Mouse (Mus musculus): ENCODE measurements at regions not wholly inside any gene's neighbourhood (a gene's known extent, or its start where the extent isn't known, plus 50 kb on each side); places are given as distances from the start of the nearest gene placed in this dataset.

DNA sequence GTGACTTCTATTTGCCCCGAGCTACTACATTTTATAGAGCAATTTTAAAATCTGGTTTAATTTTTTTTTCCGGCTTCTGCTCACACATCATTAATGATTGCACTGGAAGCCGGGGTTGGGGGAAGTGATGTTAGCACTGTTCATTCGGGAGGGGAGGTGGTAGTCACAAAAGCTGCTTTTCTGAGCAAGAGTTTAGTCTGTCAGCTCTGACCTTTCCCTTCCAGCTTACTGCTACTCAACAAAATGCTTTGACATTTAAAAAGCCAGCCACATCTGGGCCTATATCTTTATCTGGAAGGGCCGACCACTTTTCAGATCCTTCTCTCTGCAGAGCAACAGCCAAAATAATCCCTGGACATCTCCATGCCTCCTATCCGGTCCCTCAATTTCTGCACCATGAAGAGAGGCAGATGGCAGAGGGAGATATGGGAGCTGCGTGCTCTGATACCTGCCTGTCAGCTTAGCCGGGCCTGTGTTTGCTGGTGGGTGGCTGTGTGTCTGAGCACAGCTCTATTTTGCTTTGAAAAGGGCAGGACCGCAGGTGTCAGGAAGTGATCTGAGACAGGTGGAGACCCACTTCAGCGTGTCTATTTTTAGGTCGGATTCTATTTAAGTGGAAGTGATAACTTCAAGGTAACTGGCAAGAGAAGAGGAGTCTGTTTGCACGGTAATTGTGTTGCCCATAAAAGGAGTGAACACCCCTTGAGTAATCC lies 63.1 kb downstream of the Kcnf1 start:
- no peak for DNase-seq (ENCODE audit: extremely low read depth, low read depth, low spot score)

DNA sequence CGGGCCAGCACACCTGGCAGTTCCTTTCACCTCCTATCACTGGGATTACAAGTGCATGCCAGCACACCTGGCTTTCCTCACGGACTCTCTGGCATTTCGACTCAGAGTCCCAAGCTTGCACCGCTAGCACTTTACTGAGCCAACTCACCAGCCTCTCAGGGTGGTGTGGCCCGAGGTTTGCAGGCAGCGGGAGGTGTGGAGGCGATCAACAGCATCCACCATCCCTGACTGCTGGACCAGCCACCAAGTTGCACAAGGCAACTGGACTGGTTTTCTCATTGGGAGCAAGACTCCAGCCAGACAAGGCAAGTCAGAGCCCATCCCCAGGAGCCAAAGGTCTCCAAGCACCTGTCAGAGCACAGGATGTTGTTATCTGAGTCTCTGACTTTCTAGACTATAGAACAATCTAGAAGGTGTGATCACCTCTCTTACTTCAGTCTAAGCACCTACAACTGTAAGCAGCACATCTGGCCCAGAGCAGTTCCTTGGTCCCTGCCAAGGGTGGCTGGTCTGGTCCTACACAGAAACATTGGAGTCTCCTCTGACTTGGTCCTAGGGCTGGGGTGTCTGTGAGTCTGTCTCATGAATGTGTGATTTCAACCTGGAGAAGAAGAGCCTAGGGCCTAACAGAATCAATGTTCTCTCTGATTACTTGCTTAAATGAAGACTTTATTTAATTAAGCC lies 63.8 kb downstream of the Kcnf1 start:
- peak; percentile 49 for DNase-seq (ENCODE audit: extremely low read depth, low read depth, low spot score)

DNA sequence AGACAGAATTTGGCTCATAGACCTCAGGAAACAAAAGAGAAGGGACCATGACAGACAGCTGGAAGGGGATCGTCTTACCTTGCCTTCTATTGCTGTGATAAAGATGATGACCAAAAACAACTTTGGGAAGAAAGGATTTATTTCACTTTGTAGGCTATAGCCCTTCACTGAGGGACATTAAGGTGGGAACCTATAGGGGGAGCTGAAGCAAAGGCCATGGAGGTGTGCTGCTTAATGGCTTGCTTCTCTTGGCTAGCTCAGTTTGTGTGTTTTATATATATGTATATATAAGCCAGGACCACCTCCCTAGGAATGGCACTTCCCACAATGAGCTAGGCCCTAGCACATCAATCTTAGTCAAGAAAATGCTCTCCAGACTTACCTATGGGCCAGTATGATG lies 70.5 kb downstream of the Kcnf1 start:
- no peak for DNase-seq (ENCODE audit: extremely low read depth, low read depth, low spot score)

DNA sequence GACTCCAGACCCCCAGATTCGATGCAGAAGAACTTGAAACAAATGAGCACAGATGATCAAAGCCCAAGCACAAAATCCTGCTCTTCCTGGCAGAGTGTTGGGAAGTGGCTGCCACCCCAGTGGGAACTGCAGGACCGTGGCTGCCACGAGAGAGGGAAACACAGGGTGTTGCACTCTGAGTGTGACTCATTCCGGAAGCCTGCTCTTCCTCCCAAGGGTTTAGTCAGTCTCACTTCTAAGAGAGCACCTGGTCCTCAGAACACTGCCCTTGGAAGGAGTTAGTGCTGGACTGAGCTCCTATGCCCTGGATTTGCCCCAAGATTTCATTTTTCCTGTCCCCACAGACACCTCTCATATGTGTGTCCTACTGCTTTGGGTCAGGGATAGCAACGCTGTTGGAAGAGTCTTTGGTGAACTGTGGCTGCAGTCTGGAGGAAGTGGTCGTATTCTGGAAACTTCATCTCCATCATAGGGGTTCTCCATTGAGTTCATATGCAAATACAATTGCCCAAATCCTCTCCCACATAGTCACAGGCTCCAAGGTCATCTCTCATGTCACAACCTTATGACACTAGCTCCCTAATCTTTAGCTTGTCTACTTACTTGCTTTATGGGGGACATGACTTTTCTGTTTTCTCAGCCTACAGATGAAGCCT lies 71.5 kb downstream of the Kcnf1 start:
- no peak for DNase-seq (ENCODE audit: extremely low read depth, low read depth, low spot score)

DNA sequence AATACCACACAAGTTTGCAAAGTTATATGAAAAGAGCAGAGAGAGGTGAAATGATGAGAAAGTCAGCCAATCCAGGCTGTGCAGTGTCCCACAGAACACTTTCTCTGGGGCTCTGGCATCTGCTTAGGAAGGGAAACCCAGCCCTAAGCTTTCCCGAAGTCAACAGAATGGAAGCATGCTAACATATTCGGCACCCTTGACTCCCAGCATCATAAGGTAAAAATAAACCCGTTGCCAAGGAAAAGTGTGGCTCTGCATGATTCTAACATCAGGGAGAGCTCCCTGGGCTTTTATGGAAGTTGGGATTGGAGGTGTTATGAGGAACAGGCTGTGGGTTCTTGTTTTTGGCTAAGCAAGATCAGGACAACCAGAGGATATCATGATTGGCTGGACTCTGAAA lies 74.8 kb downstream of the Kcnf1 start:
- no peak for DNase-seq (ENCODE audit: extremely low read depth, low read depth, low spot score)

DNA sequence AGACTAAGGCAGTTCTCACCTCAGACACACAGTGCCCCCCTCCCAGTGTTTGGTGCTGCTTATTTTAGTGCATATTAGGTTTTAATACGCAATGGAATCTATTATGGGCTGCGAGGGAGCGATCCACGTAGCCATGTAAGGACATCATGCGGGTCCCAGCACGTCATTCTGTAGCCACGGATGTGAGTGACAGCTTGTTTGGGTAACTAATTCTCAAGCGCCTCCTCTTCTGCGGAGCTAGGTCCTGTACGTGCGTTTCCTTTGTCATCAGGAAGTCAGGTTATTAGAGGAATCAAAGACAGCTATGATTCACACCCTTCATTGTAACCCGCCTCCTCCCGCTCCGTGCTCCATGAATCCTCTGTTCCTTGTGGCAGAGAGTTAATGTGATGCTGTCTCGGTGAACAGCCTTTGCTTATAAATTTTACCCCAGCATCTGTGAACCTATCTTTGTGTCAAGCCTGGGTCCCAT lies 78.9 kb downstream of the Kcnf1 start:
- DNase-seq (ENCODE audit: extremely low read depth, low read depth, low spot score) = no peak

GRCm38 (mm10) chr12:17094758-17095157 lies 81.9 kb downstream of the Kcnf1 start:
- no peak for DNase-seq (ENCODE audit: extremely low read depth, low read depth, low spot score)

DNA sequence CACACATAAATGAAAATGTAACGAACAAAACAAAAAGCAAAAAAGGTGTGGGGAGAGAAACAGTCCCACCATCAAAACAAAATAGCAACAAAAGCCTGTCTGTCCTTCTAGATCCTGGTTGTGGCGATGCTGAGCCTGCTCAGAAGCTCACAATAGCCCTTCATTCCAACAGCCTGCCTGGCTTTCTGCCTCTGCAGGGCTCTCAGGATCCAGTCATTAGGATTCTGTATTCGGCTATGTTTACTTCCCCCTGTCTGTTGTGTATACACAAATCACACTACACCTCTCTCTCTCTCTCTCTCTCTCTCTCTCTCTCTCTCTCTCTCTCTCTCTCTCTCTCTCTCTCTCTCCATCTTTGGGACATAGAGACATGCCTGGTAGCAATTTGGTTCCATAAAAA lies 82.2 kb upstream of the 2410004P03Rik start:
- no peak for DNase-seq (ENCODE audit: extremely low read depth, low read depth, low spot score)

- DNase-seq (ENCODE audit: extremely low read depth, low read depth, low spot score) = no peak
Observed at GRCm38 (mm10) chr12:17091058-17091457, 79.5 kb upstream of the 2410004P03Rik start.

DNA sequence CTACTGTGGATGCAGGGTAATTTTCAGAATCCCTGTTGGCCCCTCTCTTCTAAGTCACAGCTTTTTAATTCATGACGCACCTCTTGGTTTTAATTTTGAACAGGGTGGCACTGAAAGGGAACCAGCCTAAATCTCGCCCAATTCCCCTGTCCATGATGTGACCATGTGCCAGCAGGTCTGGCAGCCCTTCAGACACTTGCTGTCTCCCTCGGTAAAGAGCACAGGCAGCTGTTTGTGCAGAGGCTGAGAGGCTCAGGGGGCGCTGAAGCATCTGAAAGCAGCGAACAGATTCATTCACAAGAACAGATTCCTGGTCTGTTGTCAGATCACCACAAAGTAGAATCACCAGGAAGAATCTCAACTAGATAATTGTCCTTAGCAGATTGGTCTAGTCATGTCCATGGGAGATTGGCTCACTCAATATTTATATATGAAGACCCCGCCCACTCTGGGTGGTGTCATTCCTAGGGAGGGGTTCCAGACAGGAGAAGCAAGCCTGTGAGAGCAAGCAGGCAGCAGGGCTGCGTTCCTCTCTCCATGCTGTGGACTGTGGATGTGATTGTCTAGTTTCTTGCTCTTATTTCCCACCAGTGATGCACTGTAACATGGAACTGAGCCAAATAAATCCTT lies 78.3 kb upstream of the 2410004P03Rik start:
- DNase-seq (ENCODE audit: extremely low read depth, low read depth, low spot score) = no peak

- DNase-seq (ENCODE audit: extremely low read depth, low read depth, low spot score) = no peak
Observed at GRCm38 (mm10) chr12:17087388-17087787, 75.9 kb upstream of the 2410004P03Rik start.

DNA sequence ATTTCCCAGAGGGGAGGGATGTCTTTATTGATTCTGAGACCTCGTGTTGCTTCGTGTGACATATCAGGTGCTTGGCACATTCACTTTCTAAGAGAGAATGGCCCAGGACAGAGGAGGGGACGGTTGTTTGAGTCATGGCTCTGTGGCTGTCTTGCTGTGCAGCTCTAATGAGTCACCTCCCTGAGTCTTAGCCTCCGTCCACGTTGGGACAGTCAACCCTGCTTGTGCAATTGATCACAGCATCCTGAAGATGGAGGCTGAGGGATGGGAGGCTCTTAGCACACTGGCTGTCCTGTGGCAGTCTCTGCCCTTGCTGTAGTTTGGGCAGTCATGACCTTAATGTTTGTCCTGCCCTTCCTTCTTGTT lies 73.7 kb upstream of the 2410004P03Rik start:
- no peak for DNase-seq (ENCODE audit: extremely low read depth, low read depth, low spot score)

GRCm38 (mm10) chr12:17084499-17085208 lies 73.1 kb upstream of the 2410004P03Rik start:
- no peak for DNase-seq (ENCODE audit: extremely low read depth, low read depth, low spot score)

DNA sequence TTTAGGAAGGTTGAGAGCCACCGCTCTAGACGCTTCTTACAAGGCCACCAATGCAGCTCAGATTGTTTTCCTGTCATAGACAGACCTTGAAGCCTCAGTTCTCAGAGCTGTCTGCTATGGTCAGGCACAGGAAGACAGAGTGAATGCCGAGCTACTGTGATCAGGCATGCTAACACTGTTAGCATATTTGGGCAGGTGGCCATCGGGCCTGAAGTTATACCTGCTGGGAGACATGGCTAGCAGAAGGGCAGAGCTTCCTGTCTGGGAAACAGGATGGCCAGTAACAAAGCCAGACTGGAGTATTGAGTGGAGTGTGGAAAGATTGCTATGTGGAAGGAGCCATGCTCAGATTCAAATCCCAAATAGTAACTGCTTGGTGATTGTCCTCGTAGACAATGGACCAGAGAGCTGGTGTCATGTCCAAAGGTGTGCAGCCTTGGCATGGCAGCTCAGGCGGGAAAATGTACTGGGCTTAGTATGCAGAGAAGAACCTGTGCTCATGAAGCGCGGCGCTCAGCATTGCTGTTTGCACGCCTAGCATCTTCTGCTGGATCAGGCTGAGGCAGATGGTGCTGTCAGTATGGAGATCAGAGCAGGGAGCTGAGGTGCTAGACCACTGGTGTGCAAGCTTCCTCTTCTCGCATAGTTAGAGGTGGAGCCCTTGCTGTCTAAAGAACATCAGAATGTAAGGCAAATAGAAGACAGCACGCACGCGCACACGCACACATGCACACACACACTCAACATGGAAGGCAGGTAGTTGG lies 60.3 kb upstream of the 2410004P03Rik start:
- DNase-seq (ENCODE audit: extremely low read depth, low read depth, low spot score) = no peak

GRCm38 (mm10) chr12:17069808-17070207 lies 58.3 kb upstream of the 2410004P03Rik start:
- DNase-seq (ENCODE audit: extremely low read depth, low read depth, low spot score) = no peak

DNA sequence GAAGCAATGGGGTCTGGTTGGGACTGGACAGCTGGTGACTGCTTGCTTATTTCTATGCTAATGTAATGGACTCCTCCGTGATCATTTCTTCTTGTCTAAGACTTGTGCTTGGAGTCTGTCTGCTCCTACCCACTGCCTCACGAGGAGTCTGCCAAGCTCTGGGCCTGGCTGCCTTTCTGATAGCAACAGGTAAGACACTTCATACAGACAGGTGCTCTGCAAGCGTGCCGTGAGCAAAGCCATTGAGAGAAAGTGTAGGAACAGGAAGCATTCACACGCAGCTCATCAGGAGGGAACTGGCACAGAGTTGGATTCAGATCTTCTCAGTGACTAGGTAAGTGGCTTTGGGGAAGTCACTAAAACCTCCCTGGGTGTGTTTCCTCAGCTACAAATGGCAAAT lies 57.6 kb upstream of the 2410004P03Rik start:
- no peak for DNase-seq (ENCODE audit: extremely low read depth, low read depth, low spot score)

GRCm38 (mm10) chr12:17063920-17064319 lies 52.4 kb upstream of the 2410004P03Rik start:
- DNase-seq (ENCODE audit: extremely low read depth, low read depth, low spot score) = no peak

Measured in fat pad, adult 2 months (tissue).